Mouse (Mus musculus) liver, embryonic 14.5 days (tissue): ENCODE data around the gene Tox2. TPM values are rescaled to one million over a fixed set of nuclear protein-coding genes. Genes with fewer than 3 reads are reported as not detected.

ENCODE experiments used
- ATAC-seq: fragments of 200-750 bp; cut with Nextera tagmentation; 2 replicates; pipeline ENCODE4 v1.8.0; 2017; ENCODE audit warnings: moderate number of reproducible peaks, mild to moderate bottlenecking, moderate library complexity; ENCODE audit not compliant: insufficient read depth
- DNase-seq, 3 experiments: peaks; one replicate each; pipeline ENCODE4 v3.0.0-alpha.2; 2012 to 2013; ENCODE audit warnings: low read depth in 3 of 3, low spot score in 3 of 3
- H3K27ac ChIP-seq: fragments of 300-500 bp; sonication (generic); 2 replicates; pipeline ENCODE4 v1.5.1; 2014; ENCODE audit warnings: moderate library complexity, mild to moderate bottlenecking, control low read depth, inconsistent platforms
- H3K27me3 ChIP-seq: fragments of 300-500 bp; sonication (generic); 2 replicates; pipeline ENCODE4 v1.6.1; 2014; ENCODE audit warnings: mild to moderate bottlenecking, low read length, moderate library complexity; ENCODE audit not compliant: control insufficient read depth, insufficient read depth
- H3K36me3 ChIP-seq: fragments of 300-500 bp; sonication (generic); replicated peaks from 2 replicates; pipeline ENCODE4 v1.6.1; 2014; ENCODE audit warnings: low read depth; ENCODE audit not compliant: control insufficient read depth, insufficient read depth
- H3K4me1 ChIP-seq, 2 experiments: fragments of 200-500 bp in 1 of 2; fragments of 300-500 bp in 1 of 2; sonication (generic) in 1 of 2; replicated peaks; 2 replicates each; pipeline ENCODE4 v1.6.1; 2012 to 2014; ENCODE audit warnings: antibody characterized with exemption in 1 of 2, inconsistent platforms in 1 of 2, low read length in 1 of 2; ENCODE audit not compliant: control insufficient read depth in 2 of 2, insufficient read depth in 2 of 2
- H3K4me2 ChIP-seq: fragments of 300-500 bp; sonication (generic); 2 replicates; pipeline ENCODE4 v1.6.1; 2014; ENCODE audit warnings: low read depth, mild to moderate bottlenecking, control low read depth, moderate library complexity
- H3K4me3 ChIP-seq, 2 experiments: fragments of 200-500 bp in 1 of 2; fragments of 300-500 bp in 1 of 2; sonication (generic) in 1 of 2; 2 replicates each; pipeline ENCODE4 v1.5.1; 2012 to 2014; ENCODE audit warnings: low read depth in 2 of 2, low read length in 2 of 2, mild to moderate bottlenecking in 2 of 2, control low read depth in 1 of 2, inconsistent platforms in 1 of 2, moderate library complexity in 1 of 2; ENCODE audit not compliant: insufficient read depth in 1 of 2
- H3K9ac ChIP-seq: fragments of 300-500 bp; sonication (generic); replicated peaks from 2 replicates; pipeline ENCODE4 v1.6.1; 2014; ENCODE audit warnings: mild to moderate bottlenecking, control low read depth, moderate library complexity
- H3K9me3 ChIP-seq: fragments of 300-500 bp; sonication (generic); 2 replicates; pipeline ENCODE4 v1.6.1; 2016; ENCODE audit warnings: low read length, mixed read lengths; ENCODE audit not compliant: control insufficient read depth
- CTCF ChIP-seq: IDR thresholded peaks from 2 replicates; pipeline ENCODE4 v1.5.1; 2016; ENCODE audit warnings: antibody characterized with exemption, low read depth, control low read depth
- EP300 ChIP-seq: IDR thresholded peaks from 2 replicates; pipeline ENCODE4 v1.6.1; 2016; ENCODE audit warnings: antibody characterized with exemption, low read depth
- WGBS: fragments of 180-500 bp; shearing (Covaris S2); extraction: QIAGEN DNeasy Blood & Tissue Kit; methylation state at CpG from one replicate; pipeline ENCODE4 v1.1.7; 2014; ENCODE audit not compliant: insufficient replicate concordance; 5-methylcytosine and 5-hydroxymethylcytosine counted together
- polyA plus RNA-seq, 2 experiments: library from polyadenylated mRNA; depleted of rRNA in 1 of 2; stranded (reverse) in 1 of 2; unstranded in 1 of 2; fragments of >200 nt; fragmentation: Nextera tagmentation in 1 of 2; extraction: Ambion mirVana in 1 of 2; gene quantifications; 2 replicates each; pipeline versions ENCODE4 v1.2.1 to v1.2.3; 2012 to 2014

Gene Tox2
- polyA plus RNA-seq, 2 experiments, result 0.25 to 0.71 TPM

GRCm38 (mm10) chr2:163195834-163196145 lies 7.1 kb upstream of the Tox2 start:
- no peaks in the 10 kb centered on the region for H3K27me3 ChIP-seq
- H3K9ac ChIP-seq, result no peak overlapping the region
- DNase-seq (no peak), ATAC-seq (no peak)
- no peaks in the 10 kb centered on the region for H3K9me3 ChIP-seq
- no peak overlapping the region for H3K4me3 ChIP-seq
- no peak overlapping the region for H3K27ac ChIP-seq
- H3K4me1 ChIP-seq, result 0 out of 4 replicates have a peak, but pooled peaks cover 0 to 2% of the 10 kb centered on the region in 2 experiments
- TF ChIP-seq EP300 (no peak), CTCF (no peak)
- WGBS, result 51% methylated on average over 6 of the region's 6 CpGs
- H3K36me3 ChIP-seq, result no peaks in the 10 kb centered on the region
- no peak overlapping the region for H3K4me2 ChIP-seq

DNA sequence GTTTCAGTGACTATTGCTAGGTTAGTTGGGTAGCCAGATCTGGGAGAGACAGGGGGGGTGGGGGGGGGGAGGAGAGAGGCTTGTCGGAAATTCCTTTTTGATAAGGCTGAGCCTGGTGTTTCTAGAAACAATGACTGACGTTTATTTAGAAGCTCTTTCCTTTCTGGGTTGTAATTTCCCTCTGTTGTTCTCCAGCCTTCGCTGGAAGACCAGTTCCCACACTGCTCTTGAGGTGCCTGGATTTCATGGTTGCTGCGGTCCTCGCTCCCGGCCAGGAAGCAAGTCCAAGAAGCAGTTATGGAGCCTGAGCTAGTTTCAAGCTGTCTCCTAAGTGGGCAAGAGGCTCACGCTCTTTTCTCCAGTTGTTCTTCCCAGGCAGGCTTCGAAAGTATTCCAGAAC lies 1.0 kb upstream of the Tox2 start:
- peaks cover 44% of the 10 kb centered on the region for H3K27me3 ChIP-seq
- 19% methylated on average over 8 of the region's 8 CpGs for WGBS
- TF ChIP-seq CTCF (no peak), EP300 (no peak)
- H3K4me3 ChIP-seq, result no peak overlapping the region
- H3K27ac ChIP-seq, result no peak overlapping the region
- H3K36me3 ChIP-seq, result no peaks in the 10 kb centered on the region
- ATAC-seq, result no peak
- no peak overlapping the region for H3K9ac ChIP-seq
- H3K9me3 ChIP-seq, result no peaks in the 10 kb centered on the region
- no peak overlapping the region; the same call in 1 of the 2 replicates for H3K4me2 ChIP-seq
- 0 out of 4 replicates have a peak, but pooled peaks cover 0 to 2% of the 10 kb centered on the region in 2 experiments for H3K4me1 ChIP-seq
- no peak for DNase-seq

DNA sequence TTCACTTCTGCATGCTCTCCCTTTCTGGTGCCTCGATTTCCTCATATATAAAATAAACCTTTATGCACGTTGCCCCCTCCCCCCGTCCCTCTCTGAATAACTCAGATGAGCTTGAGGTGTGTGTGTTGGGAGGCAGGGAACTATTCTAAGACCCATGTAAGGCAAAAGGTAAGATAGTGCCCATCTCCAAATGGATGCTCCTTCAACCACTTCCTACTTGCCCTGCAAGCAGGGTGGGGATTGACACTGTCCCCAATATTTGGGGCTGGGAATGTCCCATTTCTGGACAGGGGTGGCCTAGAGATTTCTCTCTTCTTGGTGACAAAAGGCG lies 407 bp upstream of the Tox2 start:
- TF ChIP-seq CTCF (no peak), EP300 (no peak)
- Histone ChIP-seq H3K4me3 (peak overlapping the region; percentile 16 to 48; a peak in 2 of 4 replicates), H3K27me3 (peaks cover 44% of the 10 kb centered on the region), H3K4me1 (0 out of 4 replicates have a peak, but pooled peaks cover 0 to 2% of the 10 kb centered on the region in 2 experiments), H3K4me2 (peak overlapping the region; percentile 63), H3K27ac (no peak overlapping the region), H3K36me3 (no peaks in the 10 kb centered on the region), H3K9me3 (no peaks in the 10 kb centered on the region), H3K9ac (no peak overlapping the region)
- DNase-seq (no peak), ATAC-seq (no peak)
- WGBS, result 1% methylated on average over 4 of the region's 4 CpGs

DNA sequence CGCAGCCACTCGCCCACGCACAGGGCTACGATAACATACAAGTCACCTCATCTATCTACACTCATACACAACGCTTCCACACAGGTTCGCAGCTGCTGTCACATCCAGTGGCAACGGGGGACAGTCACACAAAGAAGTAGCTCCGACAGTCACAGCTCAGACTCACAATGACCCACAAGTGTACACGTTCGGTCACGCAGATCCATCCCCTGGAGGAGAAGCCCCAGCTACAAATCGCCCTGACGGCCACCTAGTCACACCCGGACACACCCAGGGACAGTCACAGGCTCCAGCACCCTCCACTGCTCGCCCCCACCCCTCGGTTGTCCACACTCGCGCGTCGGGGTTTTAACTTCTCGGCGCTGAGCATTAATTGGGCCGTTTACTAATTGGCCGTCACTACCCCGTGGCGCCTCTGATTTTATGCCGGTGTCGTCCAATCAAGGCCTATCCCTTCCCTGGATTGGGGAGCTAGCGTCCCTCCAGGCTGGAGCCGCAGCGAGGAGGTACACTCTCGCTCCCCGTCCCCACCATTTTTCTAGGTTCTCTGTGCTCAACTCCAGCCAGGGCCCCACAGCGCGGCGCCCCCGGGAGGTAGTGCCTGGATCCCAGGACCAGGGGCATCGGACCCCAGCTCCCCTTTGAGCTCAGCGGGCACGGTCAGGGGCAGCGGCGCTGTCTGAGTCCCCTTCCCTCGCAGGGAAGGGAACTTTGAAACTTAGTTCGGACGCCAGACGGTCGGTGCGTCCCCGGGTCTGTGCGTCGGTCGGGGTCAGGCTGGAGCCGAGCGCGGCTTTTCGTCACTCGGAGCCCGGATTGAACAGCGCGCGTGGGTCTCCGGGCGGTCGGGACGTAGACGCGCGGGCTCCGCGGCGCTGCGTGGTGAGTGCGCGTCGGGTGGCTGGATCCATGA lies 966 bp downstream of the Tox2 start:
- no peak for ATAC-seq
- no peak for TF ChIP-seq CTCF

GRCm38 (mm10) chr2:163204548-163205261 lies 1.8 kb downstream of the Tox2 start:
- H3K27me3 ChIP-seq, result peaks cover 44% of the 10 kb centered on the region
- H3K27ac ChIP-seq, result no peak overlapping the region
- WGBS, result 2% methylated on average over 44 of the region's 45 CpGs
- H3K9me3 ChIP-seq, result no peaks in the 10 kb centered on the region
- peak overlapping the region in 1 of 2 experiments; percentile 14; a peak in 1 of 4 replicates for H3K4me3 ChIP-seq
- H3K9ac ChIP-seq, result no peak overlapping the region
- DNase-seq (no peak), ATAC-seq (no peak)
- no peaks in the 10 kb centered on the region for H3K36me3 ChIP-seq
- no peak for TF ChIP-seq EP300
- no peak for TF ChIP-seq CTCF
- H3K4me1 ChIP-seq, result 0 out of 4 replicates have a peak, but pooled peaks cover 0 to 2% of the 10 kb centered on the region in 2 experiments
- H3K4me2 ChIP-seq, result peak overlapping the region; percentile 23

More for the DNA sequence above, 966 bp downstream of the Tox2 start:
- Histone ChIP-seq H3K9ac (no peak overlapping the region), H3K9me3 (no peaks in the 10 kb centered on the region), H3K36me3 (no peaks in the 10 kb centered on the region), H3K27ac (no peak overlapping the region), H3K4me3 (peak overlapping the region in 1 of 2 experiments; percentile 14; a peak in 2 of 4 replicates), H3K4me1 (0 out of 4 replicates have a peak, but pooled peaks cover 0 to 2% of the 10 kb centered on the region in 2 experiments), H3K4me2 (peak overlapping the region; percentile 63), H3K27me3 (peaks cover 44% of the 10 kb centered on the region)
- no peak for DNase-seq
- 2% methylated on average over 75 of the region's 75 CpGs for WGBS
